Mouse (Mus musculus): ENCODE results near the gene Tbce. TPM values are rescaled to one million over a fixed set of nuclear protein-coding genes. Genes with fewer than 3 reads are reported as not detected.
A peak's percentile ranks its signal among the peaks of the same experiment; 100 is the strongest.

The Tbce gene
- total RNA-seq (2014; rRNA removed) (92.9 and 109 TPM in 2 replicates), polyA plus RNA-seq (2015; fragmentation: Nextera tagmentation; extraction: Ambion mirVana) (75.2 and 83.0 TPM in 2 replicates)

- Histone ChIP-seq H3K9ac (peak within 1 kb of the TSS; percentile 72), H3K27me3 (ENCODE audit: insufficient read depth, low read length) (no peaks in the 10 kb centered on the region), H3K4me3 (ENCODE audit: low read depth, low read length) (peak within 1 kb of the TSS; percentile 63), H3K36me3 (ENCODE audit: insufficient read depth) (no peaks in the 10 kb centered on the region), H3K9me3 (ENCODE audit: low read length) (no peaks in the 10 kb centered on the region), H3K4me1 (ENCODE audit: insufficient read depth) (peaks cover 10% of the 10 kb centered on the region), H3K27ac (ENCODE audit: low read depth, low read length) (peak within 1 kb of the TSS; percentile 93), H3K4me2 (ENCODE audit: low read depth) (peak within 1 kb of the TSS; percentile 67)
- TF ChIP-seq CTCF (IDR thresholded peaks at IDR 0.05; ENCODE audit: low read depth) = peak; percentile 54
- ATAC-seq (peak; percentile 96), DNase-seq (peak; percentile 97)
- WGBS = under 1% methylated on average over 35 of the region's 35 CpGs
Measured at GRCm38 (mm10) chr13:14039292-14039965, at the start of gene Tbce. Gene Tbce (minus strand): TSS chr13:14039638.

GRCm38 (mm10) chr13:14088669-14089068 lies 49.2 kb upstream of the Tbce start:
- no peak for DNase-seq
- H3K9ac ChIP-seq = no peak overlapping the region
- no peak overlapping the region for H3K27ac ChIP-seq (ENCODE audit: low read depth, low read length)
- no peaks in the 10 kb centered on the region for H3K4me1 ChIP-seq (ENCODE audit: insufficient read depth)
- no peak for ATAC-seq
- H3K4me3 ChIP-seq (ENCODE audit: low read depth, low read length) = no peak overlapping the region
- no peaks in the 10 kb centered on the region for H3K9me3 ChIP-seq (ENCODE audit: low read length)
- H3K4me2 ChIP-seq (ENCODE audit: low read depth) = no peak overlapping the region
- no peaks in the 10 kb centered on the region for H3K36me3 ChIP-seq (ENCODE audit: insufficient read depth)
- WGBS = 74% methylated on average over 1 of the region's 1 CpGs
- no peak for TF ChIP-seq CTCF (IDR thresholded peaks at IDR 0.05; ENCODE audit: low read depth)
- H3K27me3 ChIP-seq (ENCODE audit: insufficient read depth, low read length) = no peaks in the 10 kb centered on the region

DNA sequence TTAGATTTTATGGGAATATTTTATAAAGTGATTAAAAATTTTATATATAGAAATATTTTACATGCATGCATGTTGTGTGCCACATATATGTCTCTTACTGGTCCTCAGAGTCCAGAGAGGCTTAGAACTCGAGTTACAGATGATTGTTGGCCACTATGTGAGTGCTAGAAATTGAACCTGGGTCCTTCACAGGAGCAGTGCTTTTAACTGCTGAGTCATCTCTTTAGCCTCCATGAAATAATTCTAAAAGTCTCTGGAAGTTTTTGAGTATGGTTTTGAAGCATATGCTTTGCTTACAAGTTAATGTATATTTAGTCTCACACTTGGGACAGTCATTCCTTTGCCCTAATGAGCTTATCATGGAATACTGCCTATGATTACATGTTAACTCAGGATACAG lies 35.9 kb upstream of the Tbce start:
- 76% methylated on average over 1 of the region's 1 CpGs for WGBS
- H3K4me2 ChIP-seq (ENCODE audit: low read depth) = no peak overlapping the region
- H3K27me3 ChIP-seq (ENCODE audit: insufficient read depth, low read length) = no peaks in the 10 kb centered on the region
- no peak overlapping the region for H3K4me3 ChIP-seq (ENCODE audit: low read depth, low read length)
- H3K27ac ChIP-seq (ENCODE audit: low read depth, low read length) = no peak overlapping the region
- TF ChIP-seq CTCF (IDR thresholded peaks at IDR 0.05; ENCODE audit: low read depth) = no peak
- ATAC-seq (no peak), DNase-seq (no peak)
- no peaks in the 10 kb centered on the region for H3K9me3 ChIP-seq (ENCODE audit: low read length)
- no peak overlapping the region for H3K9ac ChIP-seq
- H3K36me3 ChIP-seq (ENCODE audit: insufficient read depth) = no peaks in the 10 kb centered on the region; the same call in 1 of the 2 replicates
- H3K4me1 ChIP-seq (ENCODE audit: insufficient read depth) = no peaks in the 10 kb centered on the region

DNA sequence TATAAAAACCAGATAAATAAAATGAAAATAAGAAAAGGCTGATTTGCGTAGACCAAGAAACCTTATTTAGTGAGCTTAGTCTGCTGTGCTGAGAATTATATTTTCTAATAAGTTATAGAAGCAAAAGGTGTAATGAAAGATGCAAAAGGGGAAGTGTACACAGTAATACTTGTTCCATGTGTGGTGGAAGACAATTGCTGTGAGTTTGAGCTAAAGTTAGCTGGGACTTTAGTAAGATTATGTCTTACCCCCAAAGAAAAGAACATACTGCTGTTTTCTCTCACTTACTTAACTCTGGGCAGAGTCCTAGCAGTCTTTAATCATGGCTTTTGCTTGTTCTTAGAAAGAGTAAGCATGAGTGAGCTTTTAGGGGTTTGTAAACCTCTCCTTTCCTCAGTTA lies 34.9 kb upstream of the Tbce start:
- Histone ChIP-seq H3K4me3 (ENCODE audit: low read depth, low read length) (no peak overlapping the region), H3K9me3 (ENCODE audit: low read length) (no peaks in the 10 kb centered on the region), H3K27me3 (ENCODE audit: insufficient read depth, low read length) (no peaks in the 10 kb centered on the region), H3K4me1 (ENCODE audit: insufficient read depth) (no peaks in the 10 kb centered on the region), H3K27ac (ENCODE audit: low read depth, low read length) (no peak overlapping the region), H3K36me3 (ENCODE audit: insufficient read depth) (no peaks in the 10 kb centered on the region; the same call in 1 of the 2 replicates), H3K4me2 (ENCODE audit: low read depth) (no peak overlapping the region), H3K9ac (no peak overlapping the region)
- ATAC-seq (no peak), DNase-seq (no peak)
- no peak for TF ChIP-seq CTCF (IDR thresholded peaks at IDR 0.05; ENCODE audit: low read depth)
- WGBS = 96% methylated on average over 1 of the region's 1 CpGs

- Histone ChIP-seq H3K27ac (ENCODE audit: low read depth, low read length) (no peak overlapping the region), H3K4me2 (ENCODE audit: low read depth) (no peak overlapping the region), H3K9me3 (ENCODE audit: low read length) (no peaks in the 10 kb centered on the region), H3K4me3 (ENCODE audit: low read depth, low read length) (no peak overlapping the region), H3K4me1 (ENCODE audit: insufficient read depth) (no peaks in the 10 kb centered on the region), H3K27me3 (ENCODE audit: insufficient read depth, low read length) (no peaks in the 10 kb centered on the region), H3K36me3 (ENCODE audit: insufficient read depth) (peaks cover 6% of the 10 kb centered on the region; the same call in 1 of the 2 replicates), H3K9ac (no peak overlapping the region)
- WGBS = 94% methylated on average over 1 of the region's 1 CpGs
- no peak for TF ChIP-seq CTCF (IDR thresholded peaks at IDR 0.05; ENCODE audit: low read depth)
- DNase-seq (no peak), ATAC-seq (no peak)
Measured at GRCm38 (mm10) chr13:14069291-14069690, 29.9 kb upstream of the Tbce start.

- DNase-seq = no peak
- Histone ChIP-seq H3K4me1 (ENCODE audit: insufficient read depth) (no peaks in the 10 kb centered on the region), H3K4me3 (ENCODE audit: low read depth, low read length) (no peak overlapping the region), H3K9ac (no peak overlapping the region), H3K9me3 (ENCODE audit: low read length) (no peaks in the 10 kb centered on the region), H3K4me2 (ENCODE audit: low read depth) (no peak overlapping the region), H3K27me3 (ENCODE audit: insufficient read depth, low read length) (no peaks in the 10 kb centered on the region), H3K36me3 (ENCODE audit: insufficient read depth) (peaks cover 6% of the 10 kb centered on the region; the same call in 1 of the 2 replicates), H3K27ac (ENCODE audit: low read depth, low read length) (no peak overlapping the region)
- no peak for ATAC-seq
- no peak for TF ChIP-seq CTCF (IDR thresholded peaks at IDR 0.05; ENCODE audit: low read depth)
Measured at GRCm38 (mm10) chr13:14068035-14068434, 28.6 kb upstream of the Tbce start.

GRCm38 (mm10) chr13:14065701-14066100 lies 26.3 kb upstream of the Tbce start:
- H3K27ac ChIP-seq (ENCODE audit: low read depth, low read length) = no peak overlapping the region
- 0 out of 2 replicates have a peak, but pooled peaks cover 6% of the 10 kb centered on the region for H3K36me3 ChIP-seq (ENCODE audit: insufficient read depth)
- no peak overlapping the region for H3K9ac ChIP-seq
- ATAC-seq (no peak), DNase-seq (no peak)
- H3K4me1 ChIP-seq (ENCODE audit: insufficient read depth) = peaks cover 4% of the 10 kb centered on the region; the same call in 1 of the 2 replicates
- H3K27me3 ChIP-seq (ENCODE audit: insufficient read depth, low read length) = no peaks in the 10 kb centered on the region
- TF ChIP-seq CTCF (IDR thresholded peaks at IDR 0.05; ENCODE audit: low read depth) = no peak
- H3K9me3 ChIP-seq (ENCODE audit: low read length) = no peaks in the 10 kb centered on the region
- WGBS = 61% methylated on average over 1 of the region's 1 CpGs
- no peak overlapping the region for H3K4me2 ChIP-seq (ENCODE audit: low read depth)
- H3K4me3 ChIP-seq (ENCODE audit: low read depth, low read length) = no peak overlapping the region

Data from forebrain, postnatal 0 days (tissue).